Comparison of ENCODE assay signal across 24 mouse cellular contexts in the genomic region with DNA sequence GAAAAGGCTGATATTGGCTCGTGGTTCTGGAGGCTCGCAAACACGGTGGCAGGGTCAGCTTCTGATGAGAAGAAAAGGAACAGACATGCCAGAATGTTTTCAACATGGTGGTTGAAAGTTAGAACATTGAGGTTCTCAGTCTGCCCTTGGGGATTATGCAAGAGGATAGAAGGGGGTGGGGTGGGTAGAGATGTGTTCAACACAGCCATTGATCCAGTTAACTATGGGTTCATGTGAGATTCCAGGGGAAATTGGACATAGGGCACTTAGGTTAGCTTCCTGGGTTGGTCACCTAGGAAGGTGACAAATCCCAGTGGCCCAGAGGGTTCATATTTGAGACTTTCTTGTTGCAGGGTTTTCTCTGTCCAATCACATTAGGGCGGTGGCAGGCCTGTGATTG.
"Had no signal": no experiment of that assay in that cellular context is flagged by ENCODE, and none has a peak within 500 bp of the region (broad histone marks: within the 10 kb centered on the region; RNA-seq: fewer than 3 reads in every experiment).

No protein-coding gene starts in this region.

- H3K36me3 ChIP-seq: heart, embryonic 10.5 days; heart, embryonic 12.5 days; hindbrain, embryonic 10.5 days; hindbrain, embryonic 12.5 days; intestine, embryonic 15.5 days; limb, embryonic 10.5 days; limb, embryonic 12.5 days had no signal

- H3K27ac ChIP-seq: gastrocnemius, adult 2 months; hindbrain, embryonic 14.5 days; intestine, embryonic 15.5 days; layer of hippocampus, adult 2 months; left cerebral cortex, adult 2 months; limb, embryonic 12.5 days had no signal

- H3K4me3 ChIP-seq: gastrocnemius, adult 2 months; heart, embryonic 10.5 days; heart, embryonic 12.5 days; hindbrain, embryonic 10.5 days; hindbrain, embryonic 12.5 days; intestine, embryonic 15.5 days; layer of hippocampus, adult 2 months; left cerebral cortex, adult 2 months; limb, embryonic 10.5 days; limb, embryonic 12.5 days had no signal

- ATAC-seq: hindbrain, embryonic 16.5 days; inflammation-experienced regulatory T-cells, adult 6 months; intestine, embryonic 15.5 days; intestine, postnatal 0 days had no signal

- DNase-seq: gastrocnemius, adult 2 months; gastrocnemius, postnatal 10 days; gastrocnemius, postnatal 25 days; heart, adult 18-20 months; heart, postnatal 10 days; heart, postnatal 4 days; kidney, adult 18-20 months; kidney, adult 8-10 months; kidney, postnatal 10 days; kidney, postnatal 25 days; kidney, postnatal 4 days had no signal

- H3K9ac ChIP-seq: heart, embryonic 12.5 days; hindbrain, embryonic 12.5 days; hindbrain, embryonic 14.5 days; intestine, embryonic 15.5 days; limb, embryonic 12.5 days had no signal

- H3K9me3 ChIP-seq: heart, embryonic 10.5 days; heart, embryonic 12.5 days; hindbrain, embryonic 10.5 days; hindbrain, embryonic 12.5 days; intestine, embryonic 15.5 days; limb, embryonic 10.5 days; limb, embryonic 12.5 days had no signal

- H3K4me2 ChIP-seq: heart, embryonic 12.5 days; hindbrain, embryonic 12.5 days; hindbrain, embryonic 14.5 days; intestine, embryonic 15.5 days; limb, embryonic 12.5 days had no signal

- H3K27me3 ChIP-seq: heart, embryonic 12.5 days; intestine, embryonic 15.5 days; limb, embryonic 12.5 days had no signal
